Mouse (Mus musculus): Measurements from ENCODE around the gene Arhgdib. TPM values are rescaled to one million over a fixed set of nuclear protein-coding genes. Genes with fewer than 3 reads are reported as not detected.

Gene Arhgdib
- polyA plus RNA-seq, 1 experiment from 2014 or later, result 29.0 TPM

GRCm38 (mm10) chr6:136967466-136967865 is 25.8 kb upstream of the Arhgdib start:
- Histone ChIP-seq H3K4me1 (no peaks in the 10 kb centered on the region), H3K36me3 (no peaks in the 10 kb centered on the region), H3K4me2 (replicated peaks) (no peak overlapping the region), H3K9me3 (replicated peaks) (no peaks in the 10 kb centered on the region), H3K27ac (no peak overlapping the region), H3K4me3 (no peak overlapping the region), H3K9ac (no peak overlapping the region), H3K27me3 (no peaks in the 10 kb centered on the region)
- no peak for ATAC-seq (ENCODE audit: low FRiP score)
- WGBS, result 71% methylated on average over 4 of the region's 4 CpGs

- Histone ChIP-seq H3K4me1 (no peaks in the 10 kb centered on the region), H3K27ac (no peak overlapping the region), H3K9me3 (replicated peaks) (no peaks in the 10 kb centered on the region), H3K9ac (no peak overlapping the region), H3K27me3 (no peaks in the 10 kb centered on the region), H3K4me3 (no peak overlapping the region), H3K4me2 (replicated peaks) (no peak overlapping the region), H3K36me3 (no peaks in the 10 kb centered on the region)
- no peak for ATAC-seq (ENCODE audit: low FRiP score)
- 75% methylated on average over 10 of the region's 10 CpGs for WGBS
Measured at GRCm38 (mm10) chr6:136965912-136966311, 24.2 kb upstream of the Arhgdib start.

GRCm38 (mm10) chr6:136964609-136965510 is 23.2 kb upstream of the Arhgdib start:
- Histone ChIP-seq H3K4me2 (replicated peaks) (no peak overlapping the region), H3K9ac (no peak overlapping the region), H3K36me3 (no peaks in the 10 kb centered on the region), H3K4me1 (no peaks in the 10 kb centered on the region), H3K4me3 (no peak overlapping the region), H3K9me3 (replicated peaks) (no peaks in the 10 kb centered on the region), H3K27ac (no peak overlapping the region), H3K27me3 (no peaks in the 10 kb centered on the region)
- WGBS, result 72% methylated on average over 13 of the region's 13 CpGs
- ATAC-seq (ENCODE audit: low FRiP score), result no peak

- Histone ChIP-seq H3K9me3 (replicated peaks) (no peaks in the 10 kb centered on the region), H3K4me1 (no peaks in the 10 kb centered on the region), H3K9ac (no peak overlapping the region), H3K36me3 (no peaks in the 10 kb centered on the region), H3K27ac (no peak overlapping the region), H3K4me2 (replicated peaks) (no peak overlapping the region), H3K27me3 (no peaks in the 10 kb centered on the region), H3K4me3 (no peak overlapping the region)
- 80% methylated on average over 11 of the region's 11 CpGs for WGBS
- ATAC-seq (ENCODE audit: low FRiP score), result no peak
Measured at GRCm38 (mm10) chr6:136962957-136963356, 21.3 kb upstream of the Arhgdib start.

GRCm38 (mm10) chr6:136959131-136959530 is 17.4 kb upstream of the Arhgdib start:
- H3K4me1 ChIP-seq, result no peaks in the 10 kb centered on the region
- ATAC-seq (ENCODE audit: low FRiP score), result no peak
- no peak overlapping the region for H3K9ac ChIP-seq
- H3K36me3 ChIP-seq, result no peaks in the 10 kb centered on the region
- no peak overlapping the region for H3K4me2 ChIP-seq (replicated peaks)
- no peak overlapping the region for H3K4me3 ChIP-seq
- WGBS, result 67% methylated on average over 11 of the region's 11 CpGs
- no peaks in the 10 kb centered on the region for H3K9me3 ChIP-seq (replicated peaks)
- H3K27ac ChIP-seq, result no peak overlapping the region
- no peaks in the 10 kb centered on the region for H3K27me3 ChIP-seq

- Histone ChIP-seq H3K36me3 (no peaks in the 10 kb centered on the region), H3K4me2 (replicated peaks) (no peak overlapping the region), H3K9me3 (replicated peaks) (no peaks in the 10 kb centered on the region), H3K4me3 (no peak overlapping the region), H3K27ac (no peak overlapping the region), H3K4me1 (no peaks in the 10 kb centered on the region), H3K27me3 (no peaks in the 10 kb centered on the region), H3K9ac (no peak overlapping the region)
- 0 out of 2 replicates have a peak, but pooled peaks have one; percentile 63 for ATAC-seq (ENCODE audit: low FRiP score)
- 55% methylated on average over 7 of the region's 7 CpGs for WGBS
Measured at GRCm38 (mm10) chr6:136957062-136957461, 15.4 kb upstream of the Arhgdib start.

- H3K27me3 ChIP-seq, result no peaks in the 10 kb centered on the region
Measured at GRCm38 (mm10) chr6:136955240-136955639, 13.5 kb upstream of the Arhgdib start.

GRCm38 (mm10) chr6:136954715-136955114 is 13.0 kb upstream of the Arhgdib start:
- 93% methylated on average over 8 of the region's 8 CpGs for WGBS
- Histone ChIP-seq H3K4me3 (no peak overlapping the region), H3K36me3 (no peaks in the 10 kb centered on the region), H3K4me2 (replicated peaks) (no peak overlapping the region), H3K9me3 (replicated peaks) (no peaks in the 10 kb centered on the region), H3K27ac (no peak overlapping the region), H3K4me1 (no peaks in the 10 kb centered on the region), H3K27me3 (no peaks in the 10 kb centered on the region), H3K9ac (no peak overlapping the region)
- ATAC-seq (ENCODE audit: low FRiP score), result no peak

More at GRCm38 (mm10) chr6:136955240-136955639, 13.5 kb upstream of the Arhgdib start:
- Histone ChIP-seq H3K9ac (no peak overlapping the region), H3K4me1 (no peaks in the 10 kb centered on the region), H3K4me3 (no peak overlapping the region), H3K36me3 (no peaks in the 10 kb centered on the region), H3K9me3 (replicated peaks) (no peaks in the 10 kb centered on the region), H3K27ac (no peak overlapping the region), H3K4me2 (replicated peaks) (no peak overlapping the region)
- 89% methylated on average over 3 of the region's 3 CpGs for WGBS
- no peak for ATAC-seq (ENCODE audit: low FRiP score)

- H3K9ac ChIP-seq, result no peak overlapping the region
- H3K27ac ChIP-seq, result no peak overlapping the region
- H3K9me3 ChIP-seq (replicated peaks), result no peaks in the 10 kb centered on the region
- no peaks in the 10 kb centered on the region for H3K4me1 ChIP-seq
- H3K4me3 ChIP-seq, result no peak overlapping the region
- H3K36me3 ChIP-seq, result no peaks in the 10 kb centered on the region
- H3K4me2 ChIP-seq (replicated peaks), result no peak overlapping the region
- no peaks in the 10 kb centered on the region for H3K27me3 ChIP-seq
- WGBS, result 88% methylated on average over 6 of the region's 6 CpGs
- ATAC-seq (ENCODE audit: low FRiP score), result no peak
Measured at GRCm38 (mm10) chr6:136954192-136954591, 12.5 kb upstream of the Arhgdib start.

GRCm38 (mm10) chr6:136952930-136953329 is 11.2 kb upstream of the Arhgdib start:
- no peak overlapping the region for H3K4me3 ChIP-seq
- no peak overlapping the region for H3K27ac ChIP-seq
- no peaks in the 10 kb centered on the region for H3K4me1 ChIP-seq
- H3K9ac ChIP-seq, result no peak overlapping the region
- ATAC-seq (ENCODE audit: low FRiP score), result no peak
- no peak overlapping the region for H3K4me2 ChIP-seq (replicated peaks)
- H3K27me3 ChIP-seq, result no peaks in the 10 kb centered on the region
- H3K9me3 ChIP-seq (replicated peaks), result no peaks in the 10 kb centered on the region
- no peaks in the 10 kb centered on the region for H3K36me3 ChIP-seq
- 94% methylated on average over 9 of the region's 9 CpGs for WGBS

- 92% methylated on average over 2 of the region's 2 CpGs for WGBS
- no peaks in the 10 kb centered on the region for H3K36me3 ChIP-seq
- no peaks in the 10 kb centered on the region for H3K27me3 ChIP-seq
- no peak for ATAC-seq (ENCODE audit: low FRiP score)
- no peak overlapping the region for H3K4me3 ChIP-seq
- no peak overlapping the region for H3K4me2 ChIP-seq (replicated peaks)
- peaks cover 6% of the 10 kb centered on the region; the same call in 1 of the 2 replicates for H3K4me1 ChIP-seq
- no peaks in the 10 kb centered on the region for H3K9me3 ChIP-seq (replicated peaks)
- H3K9ac ChIP-seq, result no peak overlapping the region
- no peak overlapping the region for H3K27ac ChIP-seq
Measured at GRCm38 (mm10) chr6:136950171-136950570, 8.5 kb upstream of the Arhgdib start.

- H3K9ac ChIP-seq, result no peak overlapping the region
- H3K4me3 ChIP-seq, result no peak overlapping the region
- no peaks in the 10 kb centered on the region for H3K27me3 ChIP-seq
- no peak for ATAC-seq (ENCODE audit: low FRiP score)
- no peaks in the 10 kb centered on the region for H3K36me3 ChIP-seq
- H3K4me2 ChIP-seq (replicated peaks), result no peak overlapping the region
- H3K27ac ChIP-seq, result no peak overlapping the region
- WGBS, result 47% methylated on average over 4 of the region's 4 CpGs
- peaks cover 6% of the 10 kb centered on the region; the same call in 1 of the 2 replicates for H3K4me1 ChIP-seq
- H3K9me3 ChIP-seq (replicated peaks), result no peaks in the 10 kb centered on the region
Measured at GRCm38 (mm10) chr6:136947716-136948115, 6.0 kb upstream of the Arhgdib start.

- Histone ChIP-seq H3K27ac (no peak overlapping the region), H3K9me3 (replicated peaks) (no peaks in the 10 kb centered on the region), H3K27me3 (no peaks in the 10 kb centered on the region), H3K4me1 (peaks cover 6% of the 10 kb centered on the region; the same call in 1 of the 2 replicates), H3K4me3 (no peak overlapping the region), H3K4me2 (replicated peaks) (no peak overlapping the region), H3K9ac (no peak overlapping the region), H3K36me3 (no peaks in the 10 kb centered on the region)
- WGBS, result 45% methylated on average over 8 of the region's 9 CpGs
- ATAC-seq (ENCODE audit: low FRiP score), result no peak
Measured at GRCm38 (mm10) chr6:136946943-136947342, 5.2 kb upstream of the Arhgdib start.

All from hindbrain, embryonic 12.5 days (tissue).